Comparison of ENCODE assay signal across 25 mouse cellular contexts in the genomic region with DNA sequence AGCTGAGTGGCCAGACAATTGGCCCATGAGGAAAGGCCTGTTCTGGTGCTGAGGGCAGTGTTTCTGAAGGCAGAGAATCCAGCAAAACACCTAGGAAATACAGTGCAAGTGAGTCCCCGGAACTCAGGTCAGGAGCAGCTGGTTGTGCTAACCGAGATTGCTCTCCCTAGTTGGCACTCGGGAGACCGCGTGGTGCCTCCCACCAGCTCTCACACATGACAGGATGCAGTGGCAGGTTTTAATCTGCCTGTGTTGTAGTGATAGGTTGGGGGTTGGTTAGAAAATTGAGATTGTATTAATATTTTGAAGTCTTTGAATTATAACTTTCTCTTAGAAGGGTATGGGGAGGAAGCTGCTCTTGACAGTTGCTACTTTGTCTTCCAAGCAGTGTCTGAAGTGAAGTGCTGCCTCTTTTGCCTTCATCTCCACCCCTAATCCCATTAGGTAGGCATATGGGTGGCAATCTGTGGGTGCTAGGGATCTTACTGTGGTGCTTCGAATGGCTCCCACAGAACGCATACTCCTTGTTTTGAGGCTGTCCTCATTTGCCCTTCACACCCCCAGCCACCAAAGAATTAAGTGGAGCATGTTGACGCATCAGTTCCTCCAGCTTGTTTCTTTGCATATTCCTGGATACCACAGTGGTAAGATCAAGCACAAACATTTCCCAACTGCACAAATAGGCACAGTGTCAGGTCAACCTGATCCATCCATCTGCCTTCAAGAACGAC. TPM values are rescaled to one million over a fixed set of nuclear protein-coding genes. Genes with fewer than 3 reads are reported as not detected.
A peak's percentile ranks its signal among the peaks of the same experiment; 100 is the strongest.
DNase-seq lines count a peak whose midpoint lies in the region; ATAC-seq lines count a peak whose summit lies in the region.
"Had no signal": no experiment of that assay in that cellular context is flagged by ENCODE, and none has a peak within 500 bp of the region (broad histone marks: within the 10 kb centered on the region; RNA-seq: fewer than 3 reads in every experiment).

No protein-coding gene starts in this region.

- 87% methylated on average over 9 of the region's 9 CpGs for WGBS in forebrain, embryonic 15.5 days
- 81% methylated on average over 9 of the region's 9 CpGs for WGBS in kidney, embryonic 14.5 days

- ATAC-seq in common myeloid progenitor, adult 5-6 weeks (replicated peaks; ENCODE audit: low read depth, poor library complexity, severe bottlenecking) = peak; percentile 83
- no peak for ATAC-seq in forebrain, embryonic 15.5 days (replicated peaks)
- no peak for ATAC-seq in kidney, embryonic 14.5 days (ENCODE audit: low FRiP score, low TSS enrichment)
- ATAC-seq: forebrain, embryonic 14.5 days; hindbrain, postnatal 0 days had no signal

- no peak overlapping the region for H3K4me3 ChIP-seq in forebrain, embryonic 15.5 days
- no peak overlapping the region for H3K4me3 ChIP-seq in kidney, embryonic 14.5 days (ENCODE audit: low read length)
- H3K4me3 ChIP-seq: embryonic facial prominence, embryonic 15.5 days; erythroblast, embryonic 14.5 days; forebrain, embryonic 10.5 days; gastrocnemius, adult 2 months; heart, embryonic 10.5 days; hindbrain, embryonic 13.5 days had no signal

- H3K4me1 ChIP-seq in forebrain, embryonic 15.5 days = no peaks in the 10 kb centered on the region
- peaks cover 5% of the 10 kb centered on the region; the same call in 1 of the 2 replicates for H3K4me1 ChIP-seq in kidney, embryonic 14.5 days (ENCODE audit: control insufficient read depth, insufficient read depth, low read length)
- H3K4me1 ChIP-seq: hindbrain, embryonic 13.5 days had no signal

- no peak overlapping the region for H3K27ac ChIP-seq in forebrain, embryonic 15.5 days (replicated peaks)
- H3K27ac ChIP-seq in kidney, embryonic 14.5 days (ENCODE audit: low read depth, low read length) = no peak overlapping the region
- H3K27ac ChIP-seq: embryonic facial prominence, embryonic 15.5 days; forebrain, embryonic 10.5 days; gastrocnemius, adult 2 months; heart, embryonic 10.5 days; hindbrain, embryonic 13.5 days; hindbrain, postnatal 0 days had no signal

- H3K9ac ChIP-seq in forebrain, embryonic 15.5 days (replicated peaks) = no peak overlapping the region
- H3K9ac ChIP-seq in kidney, embryonic 14.5 days (ENCODE audit: low read depth, low read length) = no peak overlapping the region
- H3K9ac ChIP-seq: embryonic facial prominence, embryonic 15.5 days; hindbrain, embryonic 13.5 days had no signal

- H3K36me3 ChIP-seq in forebrain, embryonic 15.5 days = no peaks in the 10 kb centered on the region
- no peaks in the 10 kb centered on the region for H3K36me3 ChIP-seq in kidney, embryonic 14.5 days (ENCODE audit: control insufficient read depth, insufficient read depth, low read length)
- H3K36me3 ChIP-seq: embryonic facial prominence, embryonic 15.5 days; forebrain, embryonic 10.5 days; heart, embryonic 10.5 days; hindbrain, embryonic 13.5 days had no signal

- no peak overlapping the region for H3K4me2 ChIP-seq in forebrain, embryonic 15.5 days (replicated peaks)
- H3K4me2 ChIP-seq in kidney, embryonic 14.5 days (replicated peaks; ENCODE audit: low read depth, low read length) = no peak overlapping the region
- H3K4me2 ChIP-seq: embryonic facial prominence, embryonic 15.5 days; hindbrain, embryonic 13.5 days had no signal

- peak; percentile 59 for DNase-seq in brain, adult 2 months (ENCODE audit: low read depth, low spot score)
- peak; percentile 15 to 24 for DNase-seq in layer of hippocampus, adult 8-10 months (ENCODE audit: low spot score in 2 of 2)
- DNase-seq in layer of hippocampus, postnatal 14 days (ENCODE audit: low spot score in 2 of 2) = peak; percentile 32 to 61
- no peak for DNase-seq in lung, postnatal 14 days
- DNase-seq in urinary bladder, adult 18-20 months (ENCODE audit: low spot score in 2 of 2) = no peak
- DNase-seq: adrenal gland, adult 8-10 months; adrenal gland, postnatal 36 days; cerebellum, adult 11-12 months; cerebellum, adult 9-10 months; cerebellum, postnatal 36 days; embryo, embryonic 11 days; gastrocnemius, adult 2 months; gastrocnemius, postnatal 36 days; heart, adult 18-20 months; heart, postnatal 10 days had no signal

- H3K27me3 ChIP-seq in forebrain, embryonic 15.5 days = no peaks in the 10 kb centered on the region
- H3K27me3 ChIP-seq in kidney, embryonic 14.5 days (ENCODE audit: control insufficient read depth, insufficient read depth, low read length) = no peaks in the 10 kb centered on the region
- H3K27me3 ChIP-seq: embryonic facial prominence, embryonic 15.5 days; hindbrain, embryonic 13.5 days had no signal

- H3K9me3 ChIP-seq in forebrain, embryonic 15.5 days = no peaks in the 10 kb centered on the region
- H3K9me3 ChIP-seq in kidney, embryonic 14.5 days (ENCODE audit: control insufficient read depth, low read length) = no peaks in the 10 kb centered on the region
- H3K9me3 ChIP-seq: embryonic facial prominence, embryonic 15.5 days; forebrain, embryonic 10.5 days; heart, embryonic 10.5 days; hindbrain, embryonic 13.5 days had no signal

RNA-seq across cellular contexts. Expression of a gene that starts 52.6 kb away (rescaled TPM):
- total RNA-seq in common myeloid progenitor, adult 5-6 weeks (2017) = 92.7 and 112 TPM in 2 replicates
- 100 to 1,000 TPM; 163 to 191 (median 171) TPM for total RNA-seq in layer of hippocampus, adult 8-10 months (2022)
- total RNA-seq in layer of hippocampus, postnatal 14 days (2021) = 100 to 1,000 TPM; 176 to 182 TPM
- polyA plus RNA-seq in forebrain, embryonic 15.5 days (2015; fragmentation: Nextera tagmentation; extraction: Ambion mirVana) = 74.3 and 77.0 TPM in 2 replicates
- 45.8 and 97.7 TPM in 2 replicates for polyA plus RNA-seq in kidney, embryonic 14.5 days (2014; fragmentation: Nextera tagmentation; extraction: Ambion mirVana)

RNA-seq across cellular contexts. Expression of a gene that starts 52.9 kb away (rescaled TPM):
- 19.9 and 23.1 TPM in 2 replicates for total RNA-seq in common myeloid progenitor, adult 5-6 weeks (2017)
- total RNA-seq in layer of hippocampus, adult 8-10 months (2022) = 10 to 100 TPM; 19.6 to 33.4 (median 22.8) TPM
- 10 to 100 TPM; 25.6 to 25.7 TPM for total RNA-seq in layer of hippocampus, postnatal 14 days (2021)
- 1.8 and 2.5 TPM in 2 replicates for polyA plus RNA-seq in forebrain, embryonic 15.5 days (2015; fragmentation: Nextera tagmentation; extraction: Ambion mirVana)
- 3.0 and 7.6 TPM in 2 replicates for polyA plus RNA-seq in kidney, embryonic 14.5 days (2014; fragmentation: Nextera tagmentation; extraction: Ambion mirVana)

Comparison
In these comparisons a context has a peak if more than half of its experiments do, and no peak if none do; other contexts are left out.
1. DNase-seq: peak in brain, adult 2 months (single experiment), layer of hippocampus, adult 8-10 months (2 of 2) and layer of hippocampus, postnatal 14 days (2 of 2); none in lung, postnatal 14 days (single experiment) and urinary bladder, adult 18-20 months (0 of 2).